ENCODE assay signal across 8 mouse cellular contexts in genomic region chr19:38043281-38043981, GRCm38 (mm10). TPM values are rescaled to one million over a fixed set of nuclear protein-coding genes. Genes with fewer than 3 reads are reported as not detected.
DNase-seq lines count a peak whose midpoint lies in the region; ATAC-seq and TF ChIP-seq lines count a peak whose summit lies in the region.

Myof (minus strand) TSS chr19:38043577.

- H3K4me3 ChIP-seq in ES-Bruce4 (ENCODE audit: low read depth, low read length), result peak within 1 kb of the TSS; percentile 64
- H3K4me3 ChIP-seq in forebrain, embryonic 15.5 days, result peak within 1 kb of the TSS; percentile 36
- H3K4me3 ChIP-seq in limb, embryonic 11.5 days (ENCODE audit: low read depth, low read length), result peak within 1 kb of the TSS; percentile 35
- peak within 1 kb of the TSS; percentile 58 for H3K4me3 ChIP-seq in midbrain, embryonic 10.5 days

- no peaks in the 10 kb centered on the region for H3K4me1 ChIP-seq in ES-Bruce4 (ENCODE audit: control insufficient read depth, insufficient read depth, low read length)
- peaks cover 18% of the 10 kb centered on the region for H3K4me1 ChIP-seq in forebrain, embryonic 15.5 days
- 0 out of 2 replicates have a peak, but pooled peaks cover 4% of the 10 kb centered on the region for H3K4me1 ChIP-seq in limb, embryonic 11.5 days (ENCODE audit: control insufficient read depth, insufficient read depth, low read length)
- peaks cover 16% of the 10 kb centered on the region for H3K4me1 ChIP-seq in midbrain, embryonic 10.5 days

- H3K36me3 ChIP-seq in ES-Bruce4 (ENCODE audit: control insufficient read depth, insufficient read depth, low read length, poor library complexity, severe bottlenecking), result no peaks in the 10 kb centered on the region
- H3K36me3 ChIP-seq in forebrain, embryonic 15.5 days, result no peaks in the 10 kb centered on the region
- no peaks in the 10 kb centered on the region for H3K36me3 ChIP-seq in limb, embryonic 11.5 days (ENCODE audit: control insufficient read depth, insufficient read depth, low read length)
- H3K36me3 ChIP-seq in midbrain, embryonic 10.5 days, result no peaks in the 10 kb centered on the region

- no peaks in the 10 kb centered on the region for H3K27me3 ChIP-seq in ES-Bruce4 (ENCODE audit: control insufficient read depth, insufficient read depth, low read length, poor library complexity, severe bottlenecking)
- H3K27me3 ChIP-seq in forebrain, embryonic 15.5 days, result 0 out of 2 replicates have a peak, but pooled peaks cover 16% of the 10 kb centered on the region
- peaks cover 5% of the 10 kb centered on the region; the same call in 1 of the 2 replicates for H3K27me3 ChIP-seq in limb, embryonic 11.5 days (ENCODE audit: control insufficient read depth, insufficient read depth, low read length)
- H3K27me3 ChIP-seq in midbrain, embryonic 10.5 days (ENCODE audit: low read depth, poor library complexity, severe bottlenecking), result peaks cover 41% of the 10 kb centered on the region

- H3K27ac ChIP-seq in ES-Bruce4 (ENCODE audit: insufficient read depth, low read length), result no peak within 1 kb of the TSS
- no peak within 1 kb of the TSS for H3K27ac ChIP-seq in forebrain, embryonic 15.5 days (replicated peaks)
- no peak within 1 kb of the TSS for H3K27ac ChIP-seq in limb, embryonic 11.5 days (replicated peaks; ENCODE audit: low read depth, low read length)
- H3K27ac ChIP-seq in midbrain, embryonic 10.5 days (replicated peaks), result 0 out of 2 replicates have a peak within 1 kb of the TSS, but pooled peaks have one; percentile 24

- no peak for TF ChIP-seq CTCF in ES-Bruce4 (IDR thresholded peaks at IDR 0.05; ENCODE audit: low read depth, low read length)

- ATAC-seq in forebrain, embryonic 15.5 days (replicated peaks), result no peak
- peak; percentile 53 to 66 for ATAC-seq in hematopoietic stem cell, adult 5-6 weeks (replicated peaks in 1 of 2; ENCODE audit: insufficient read depth in 1 of 2, low FRiP score in 2 of 2, low TSS enrichment in 1 of 2, low read depth in 1 of 2, poor library complexity in 2 of 2, severe bottlenecking in 2 of 2)
- peak; percentile 80; the same call in 1 of the 2 replicates for ATAC-seq in limb, embryonic 11.5 days (ENCODE audit: insufficient number of reproducible peaks, low FRiP score, low TSS enrichment, low read depth)

- no peak for TF ChIP-seq EP300 in ES-Bruce4 (IDR thresholded peaks at IDR 0.05; ENCODE audit: insufficient read depth, low read depth, low read length)

- no peak for TF ChIP-seq POLR2A in ES-Bruce4 (IDR thresholded peaks at IDR 0.05; ENCODE audit: insufficient read depth, low read length)

- DNase-seq in adrenal gland, adult 2 months, result peak; percentile 69
- peak; percentile 71 for DNase-seq in limb, embryonic 11.5 days (ENCODE audit: low spot score)
- peak; percentile 59 for DNase-seq in midbrain, embryonic 10.5 days (ENCODE audit: low spot score)
- DNase-seq in testis, postnatal 10 days (ENCODE audit: low spot score), result peak; percentile 81
- DNase-seq in frontal cortex, postnatal 25 days (ENCODE audit: low spot score in 2 of 2), result no peak

- no peaks in the 10 kb centered on the region; the same call in 1 of the 2 replicates for H3K9me3 ChIP-seq in ES-Bruce4 (replicated peaks; ENCODE audit: control insufficient read depth, insufficient read depth, low read length, poor library complexity, severe bottlenecking)
- H3K9me3 ChIP-seq in forebrain, embryonic 15.5 days, result no peaks in the 10 kb centered on the region
- no peaks in the 10 kb centered on the region for H3K9me3 ChIP-seq in limb, embryonic 11.5 days (ENCODE audit: control insufficient read depth, low read length)
- no peaks in the 10 kb centered on the region for H3K9me3 ChIP-seq in midbrain, embryonic 10.5 days (replicated peaks)

- WGBS in forebrain, embryonic 15.5 days, result under 1% methylated on average over 28 of the region's 28 CpGs
- under 1% methylated on average over 28 of the region's 28 CpGs for WGBS in limb, embryonic 11.5 days
- WGBS in midbrain, embryonic 10.5 days, result 1% methylated on average over 28 of the region's 28 CpGs

- peak within 1 kb of the TSS; percentile 37 for H3K9ac ChIP-seq in ES-Bruce4 (ENCODE audit: low read depth, poor library complexity, severe bottlenecking)
- peak within 1 kb of the TSS; percentile 34; the same call in 1 of the 2 replicates for H3K9ac ChIP-seq in forebrain, embryonic 15.5 days (replicated peaks)
- peak within 1 kb of the TSS; percentile 60 for H3K9ac ChIP-seq in limb, embryonic 11.5 days (ENCODE audit: low read length)

- H3K4me2 ChIP-seq in forebrain, embryonic 15.5 days (replicated peaks), result peak within 1 kb of the TSS; percentile 60
- peak within 1 kb of the TSS; percentile 54 for H3K4me2 ChIP-seq in limb, embryonic 11.5 days (ENCODE audit: low read depth, severe bottlenecking)

RNA-seq across cellular contexts. Expression of gene Myof, which starts in this region (rescaled TPM):
- 23.1 and 25.2 TPM in 2 replicates for polyA plus RNA-seq in ES-Bruce4 (2011; ENCODE audit: insufficient read depth, insufficient read length, low read depth, missing spikeins)
- total RNA-seq in adrenal gland, adult 2 months (2021), result 10 to 100 TPM; 26.3 to 65.2 TPM
- 3.6 and 6.6 TPM in 2 replicates for polyA plus RNA-seq in adrenal gland, adult 2 months (2012; rRNA removed)
- 1.4 and 1.7 TPM in 2 replicates for polyA plus RNA-seq in forebrain, embryonic 15.5 days (2015; fragmentation: Nextera tagmentation; extraction: Ambion mirVana)
- 36.2 and 46.1 TPM in 2 replicates for total RNA-seq in hematopoietic stem cell, adult 5-6 weeks (2017)
- polyA plus RNA-seq in limb, embryonic 11.5 days (2014; fragmentation: Nextera tagmentation; extraction: Ambion mirVana), result 3.1 and 4.0 TPM in 2 replicates
- 1.5 and 2.2 TPM in 2 replicates for polyA plus RNA-seq in midbrain, embryonic 10.5 days (2016; fragmentation: Nextera tagmentation; extraction: Ambion mirVana)

Comparison
In these comparisons a context has a peak if more than half of its experiments do, and no peak if none do; other contexts are left out.
1. DNase-seq: peak in adrenal gland, adult 2 months (single experiment), limb, embryonic 11.5 days (single experiment), midbrain, embryonic 10.5 days (single experiment) and testis, postnatal 10 days (single experiment); none in frontal cortex, postnatal 25 days (0 of 2).
2. Peak in every context shown above with its lines, with median percentiles within 50 percentile points of each other: H3K4me3 ChIP-seq and H3K9ac ChIP-seq.